Mouse (Mus musculus) testis, adult 2 months (tissue): ENCODE results near the gene Cenpx. TPM values are rescaled to one million over a fixed set of nuclear protein-coding genes. Genes with fewer than 3 reads are reported as not detected.
"Not testable (repeated sequence)": the region's sequence is repeated elsewhere in the genome, so short reads cannot be mapped to it uniquely, and the experiment has no call there.

ENCODE experiments used
- H3K27ac ChIP-seq: fragments of 200-500 bp; 2 replicates; pipeline ENCODE4 v1.5.1; 2012; ENCODE audit warnings: low read depth, low read length; ENCODE audit not compliant: control insufficient read depth, insufficient read depth
- H3K27me3 ChIP-seq: fragments of 200-500 bp; 2 replicates; pipeline ENCODE4 v1.6.1; 2012; ENCODE audit warnings: mild to moderate bottlenecking, low read length, moderate library complexity; ENCODE audit not compliant: control insufficient read depth, insufficient read depth
- H3K36me3 ChIP-seq: fragments of 200-500 bp; 2 replicates; pipeline ENCODE4 v1.6.1; 2012; ENCODE audit warnings: mild to moderate bottlenecking, low read length; ENCODE audit not compliant: control insufficient read depth, insufficient read depth
- H3K4me1 ChIP-seq: fragments of 200-500 bp; 2 replicates; pipeline ENCODE4 v1.6.1; 2012; ENCODE audit warnings: low read length; ENCODE audit not compliant: control insufficient read depth, insufficient read depth
- H3K4me3 ChIP-seq: fragments of 200-500 bp; 2 replicates; pipeline ENCODE4 v1.5.1; 2012; ENCODE audit warnings: low read depth, mild to moderate bottlenecking, low read length, moderate library complexity, mixed read lengths; ENCODE audit not compliant: control insufficient read depth
- CTCF ChIP-seq: fragments of 200-500 bp; IDR thresholded peaks from 2 replicates; pipeline ENCODE4 v1.5.1; 2012; ENCODE audit warnings: low read depth, mild to moderate bottlenecking, inconsistent platforms, low read length, moderate library complexity; ENCODE audit not compliant: control insufficient read depth, insufficient read depth, insufficient replicate concordance
- POLR2A ChIP-seq: fragments of 200-500 bp; IDR thresholded peaks from 2 replicates; pipeline ENCODE4 v1.6.1; 2012; ENCODE audit warnings: low read depth, mild to moderate bottlenecking, inconsistent platforms, low read length, moderate library complexity; ENCODE audit not compliant: control insufficient read depth
- polyA plus RNA-seq: library from polyadenylated mRNA; depleted of rRNA; stranded (reverse); fragments of >200 nt; gene quantifications from 2 replicates; pipeline ENCODE4 v1.2.3, GENCODE M21; 2012; rRNA removed

The Cenpx gene
- polyA plus RNA-seq = 54.5 and 59.7 TPM in 2 replicates

DNA sequence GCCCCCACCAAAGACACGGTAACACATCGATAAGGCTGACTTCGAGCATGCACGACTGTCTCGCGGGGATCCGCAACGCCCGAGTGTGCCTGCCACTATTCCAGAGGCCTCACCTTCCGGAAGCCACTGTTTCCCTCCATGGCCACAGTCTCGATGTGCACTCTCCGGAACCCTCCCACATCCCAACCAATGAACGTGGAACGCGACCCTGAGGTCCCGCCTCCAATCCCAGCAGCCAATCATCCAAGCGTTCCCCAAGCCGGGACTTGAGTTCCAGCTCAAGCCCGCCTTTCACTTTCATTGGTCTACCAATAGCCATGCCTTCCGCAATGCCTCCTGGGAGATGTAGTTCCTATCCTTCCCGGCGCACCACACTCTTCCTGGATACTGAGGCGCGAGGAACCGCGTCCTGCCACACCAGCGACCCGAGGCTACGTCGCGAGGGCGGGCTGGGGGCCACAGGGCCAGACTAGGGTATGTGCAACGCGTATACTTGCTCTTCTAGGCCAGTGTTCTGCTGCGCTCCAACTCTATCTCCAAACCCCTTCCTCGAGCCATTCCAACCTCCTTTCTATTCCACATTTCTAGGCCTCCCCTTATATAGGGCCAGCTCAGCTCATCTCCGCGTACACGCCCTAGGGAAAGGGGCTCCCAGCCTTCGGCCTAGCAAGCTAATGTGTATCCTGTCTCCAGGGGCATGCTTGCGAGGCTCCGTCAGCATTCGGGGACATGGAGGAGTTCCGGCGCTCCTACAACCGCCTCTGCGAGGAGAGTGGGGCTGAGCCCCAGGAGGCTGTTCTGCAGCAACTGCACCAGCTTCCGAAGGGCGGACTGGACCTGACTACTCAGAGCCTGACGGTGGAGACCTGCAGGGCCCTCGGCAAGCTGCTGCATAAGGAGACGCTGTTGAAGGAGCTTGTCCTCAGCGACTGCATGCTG, at the start of gene Cenpx, which contains the start of gene Lrrc45:
Gene Cenpx, minus strand, starts transcription at position 159 of the 939 bp plus-strand sequence.
Gene Lrrc45, plus strand, starts transcription at position 346 of the 939 bp plus-strand sequence.
- Histone ChIP-seq H3K4me1 (peaks cover 22% of the 10 kb centered on the region), H3K27ac (peak within 1 kb of the TSS; percentile 57), H3K36me3 (no peaks in the 10 kb centered on the region), H3K27me3 (no peaks in the 10 kb centered on the region), H3K4me3 (peak within 1 kb of the TSS; percentile 88)
- TF ChIP-seq CTCF (no peak; the same call in 1 of the 2 replicates), POLR2A (peak; percentile 66; the same call in 1 of the 2 replicates)

GRCm38 (mm10) chr11:120762672-120763041, 49.1 kb upstream of the Cenpx start, which contains the start of gene Hmga1b:
TSS of gene Hmga1b (plus strand) at chr11:120762794.
- peak within 1 kb of the TSS; percentile 73 for H3K4me3 ChIP-seq
- H3K4me1 ChIP-seq, H3K27ac ChIP-seq, H3K27me3 ChIP-seq, H3K36me3 ChIP-seq: not testable (repeated sequence)

GRCm38 (mm10) chr11:120761811-120762671, 48.5 kb upstream of the Cenpx start:
- no peak overlapping the region for H3K27ac ChIP-seq
- H3K4me3 ChIP-seq = peak overlapping the region; percentile 73
- H3K27me3 ChIP-seq = no peaks in the 10 kb centered on the region
- H3K36me3 ChIP-seq = no peaks in the 10 kb centered on the region
- TF ChIP-seq CTCF (no peak), POLR2A (no peak)
- peaks cover 3% of the 10 kb centered on the region for H3K4me1 ChIP-seq

GRCm38 (mm10) chr11:120760236-120760635, 46.7 kb upstream of the Cenpx start:
- no peak overlapping the region for H3K4me3 ChIP-seq
- no peaks in the 10 kb centered on the region for H3K36me3 ChIP-seq
- H3K27me3 ChIP-seq = no peaks in the 10 kb centered on the region
- H3K27ac ChIP-seq = no peak overlapping the region
- peaks cover 3% of the 10 kb centered on the region for H3K4me1 ChIP-seq
- TF ChIP-seq POLR2A (no peak), CTCF (no peak)

DNA sequence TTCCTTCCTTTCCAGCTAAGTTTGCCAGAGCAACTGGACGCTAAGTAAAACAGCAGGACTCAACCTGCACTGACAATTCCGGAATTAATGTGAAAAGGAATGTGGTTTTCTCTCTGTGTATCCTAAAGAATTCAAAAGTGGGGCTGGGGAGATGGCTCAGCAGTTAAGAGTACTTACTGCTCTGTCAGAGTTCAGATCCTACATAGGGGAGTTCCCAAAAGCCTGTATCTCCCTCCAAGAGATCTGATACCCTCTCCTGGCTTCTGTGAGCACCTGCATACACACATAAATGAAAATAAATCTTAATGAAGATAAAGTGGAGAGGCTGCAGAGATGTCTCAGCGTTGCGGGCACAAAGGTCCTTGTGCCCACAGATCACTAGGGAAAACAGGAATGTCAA, 38.1 kb upstream of the Cenpx start:
- Histone ChIP-seq H3K4me1 (peaks cover 5% of the 10 kb centered on the region), H3K4me3 (no peak overlapping the region), H3K36me3 (no peaks in the 10 kb centered on the region), H3K27ac (no peak overlapping the region), H3K27me3 (no peaks in the 10 kb centered on the region)
- TF ChIP-seq CTCF = no peak
- no peak for TF ChIP-seq POLR2A

- Histone ChIP-seq H3K4me1 (peaks cover 5% of the 10 kb centered on the region), H3K36me3 (no peaks in the 10 kb centered on the region), H3K4me3 (no peak overlapping the region), H3K27me3 (no peaks in the 10 kb centered on the region), H3K27ac (no peak overlapping the region)
- TF ChIP-seq CTCF (peak; percentile 53; the same call in 1 of the 2 replicates), POLR2A (no peak)
Measured at GRCm38 (mm10) chr11:120749430-120749829, 35.9 kb upstream of the Cenpx start.

GRCm38 (mm10) chr11:120747974-120748373, 34.4 kb upstream of the Cenpx start:
- Histone ChIP-seq H3K27me3 (no peaks in the 10 kb centered on the region), H3K27ac (no peak overlapping the region), H3K36me3 (no peaks in the 10 kb centered on the region), H3K4me3 (no peak overlapping the region), H3K4me1 (peaks cover 5% of the 10 kb centered on the region)
- no peak for TF ChIP-seq POLR2A
- TF ChIP-seq CTCF = no peak
